Mouse (Mus musculus) ZHBTc4 (cell line): ENCODE data around the gene Slc9c1.

Source experiments
- DNase-seq: peaks from one replicate; pipeline ENCODE4 v3.0.0-alpha.2; 2011; ENCODE audit warnings: low read depth, low spot score

Slc9c1 gene

GRCm38 (mm10) chr16:45625342-45625741 lies 90.2 kb downstream of the Slc9c1 start:
- no peak for DNase-seq

- no peak for DNase-seq
Measured at GRCm38 (mm10) chr16:45629497-45630105, 94.5 kb downstream of the Slc9c1 start.

GRCm38 (mm10) chr16:45630347-45630960 lies 95.3 kb downstream of the Slc9c1 start:
- peak; percentile 66 for DNase-seq

GRCm38 (mm10) chr16:45632420-45632819 lies 97.3 kb downstream of the Slc9c1 start:
- DNase-seq: no peak

GRCm38 (mm10) chr16:45635826-45636225 lies 100.7 kb downstream of the Slc9c1 start:
- no peak for DNase-seq

GRCm38 (mm10) chr16:45640070-45640762 lies 105.1 kb downstream of the Slc9c1 start:
- no peak for DNase-seq

- DNase-seq: no peak
Measured at GRCm38 (mm10) chr16:45641301-45641700, 106.2 kb downstream of the Slc9c1 start.

- DNase-seq: no peak
Measured at GRCm38 (mm10) chr16:45643944-45644343, 108.8 kb downstream of the Slc9c1 start.

GRCm38 (mm10) chr16:45644380-45644779 lies 109.3 kb downstream of the Slc9c1 start:
- DNase-seq: no peak

- DNase-seq: no peak
Measured at GRCm38 (mm10) chr16:45651497-45651896, 116.4 kb downstream of the Slc9c1 start.

- peak; percentile 54 for DNase-seq
Measured at GRCm38 (mm10) chr16:45653009-45653933, 118.2 kb downstream of the Slc9c1 start.

- DNase-seq: peak; percentile 51
Measured at GRCm38 (mm10) chr16:45653934-45654332, 118.8 kb downstream of the Slc9c1 start, which contains the start of gene BC016579. TSS of gene BC016579 (minus strand) at chr16:45654068.

GRCm38 (mm10) chr16:45654465-45654864 lies 119.4 kb downstream of the Slc9c1 start:
- DNase-seq: no peak
